Mouse (Mus musculus) activated CD4-positive, CD25-positive, alpha-beta regulatory T cell, adult 9 weeks (primary cell): ENCODE data around the gene Slain1. TPM values are rescaled to one million over a fixed set of nuclear protein-coding genes. Genes with fewer than 3 reads are reported as not detected.

ENCODE experiments used
- polyA plus RNA-seq: library from polyadenylated mRNA; unstranded; fragments of 100-300 nt; shearing (Covaris generic); gene quantifications from one replicate; pipeline ENCODE4 v1.2.1, GENCODE M21; 2017

Gene Slain1
- polyA plus RNA-seq = 3.9 TPM

DNA sequence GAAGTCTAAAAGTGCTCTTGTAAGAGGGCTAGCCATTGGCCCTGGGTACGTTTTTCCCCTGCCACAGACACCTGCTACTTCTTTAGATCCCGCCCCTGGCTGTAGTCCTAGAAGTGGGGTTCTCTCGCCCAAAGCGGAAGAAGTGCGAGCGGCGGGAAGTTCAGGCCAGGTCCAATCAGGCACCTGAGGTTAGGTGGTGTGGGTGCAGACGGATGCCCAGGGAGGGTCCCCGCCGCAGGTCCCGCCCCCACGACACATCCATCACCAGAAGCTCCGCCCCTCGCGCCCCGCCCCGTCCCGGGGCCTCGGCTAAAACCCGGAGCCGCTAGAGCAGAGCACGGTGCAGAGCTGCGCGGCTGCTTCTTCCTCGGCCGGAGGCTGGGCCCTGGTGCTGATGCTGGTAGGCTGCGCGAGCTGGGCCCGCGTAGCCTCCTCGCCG is at the start of gene Slain1:
Gene Slain1 (plus strand): TSS at position 333 of the 439 bp plus-strand sequence.

Other genes starting within 250 kb of the Slain1 start
- gene Scel, start 136.9 kb upstream of the Slain1 start, polyA plus RNA-seq = 0.15 TPM
- not detected for gene Ednrb, start 194.2 kb downstream of the Slain1 start, polyA plus RNA-seq